Mouse (Mus musculus) heart, postnatal 14 days (tissue): ENCODE measurements around the gene Tmem63c. TPM values are rescaled to one million over a fixed set of nuclear protein-coding genes. Genes with fewer than 3 reads are reported as not detected.

Source experiments
- DNase-seq, 2 experiments: peaks; one replicate each; pipeline ENCODE4 v3.0.0; 2021 to 2022
- intact Hi-C: fragments of 180-260 bp; cut with DNase I; formaldehyde crosslinking; loops from one replicate; pipeline ENCODE4 v1.15.1; 2025
- total RNA-seq, 2 experiments: library from RNA; stranded (reverse); gene quantifications; 2 replicates each; pipeline ENCODE4 v1.2.3; 2021

Tmem63c gene
- total RNA-seq, 2 experiments from 2014 or later = 0.07 TPM; not detected in 1

DNA sequence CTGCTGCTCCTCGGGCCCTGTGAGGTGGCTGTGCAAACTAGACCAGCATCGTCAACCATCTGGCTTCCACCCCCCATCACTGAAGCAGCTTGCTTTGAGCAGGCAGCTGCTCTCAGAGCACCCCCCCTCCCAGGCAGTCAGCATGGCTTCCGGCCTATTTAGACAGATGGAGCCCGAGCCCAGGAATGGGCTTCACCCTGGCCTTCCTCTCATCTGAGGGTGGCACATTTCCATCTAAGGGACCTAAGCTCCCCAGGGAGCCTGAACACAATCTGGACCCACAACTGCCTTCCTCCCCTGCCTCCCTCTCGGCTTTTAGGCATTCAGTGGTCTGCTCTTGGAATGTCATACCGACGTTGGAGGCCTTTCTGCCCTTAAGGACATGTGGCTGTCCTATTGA is 22.1 kb downstream of the Tmem63c start:
- DNase-seq = no peak
- intact Hi-C loops = no loop called here

DNA sequence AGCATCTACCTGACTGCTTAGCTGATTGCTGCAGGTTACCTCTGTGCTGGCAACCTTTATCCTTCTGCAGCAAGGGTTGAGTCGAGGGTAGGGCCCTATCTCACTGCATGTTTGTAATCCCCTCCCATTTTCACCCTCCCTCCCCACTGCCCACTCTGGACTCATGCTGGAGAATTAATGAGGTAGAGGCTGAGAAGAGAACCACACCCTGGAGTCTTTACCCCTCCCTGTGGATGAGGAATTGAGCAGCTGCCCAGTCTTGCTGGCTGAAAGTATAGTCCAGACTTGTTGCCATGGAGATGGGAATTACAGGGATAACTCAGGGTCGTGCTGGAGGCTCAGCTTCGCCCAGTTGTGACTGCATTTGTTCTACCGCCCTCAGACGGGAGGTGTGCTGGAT is 23.6 kb downstream of the Tmem63c start:
- no peak for DNase-seq
- intact Hi-C loops = no loop called here

DNA sequence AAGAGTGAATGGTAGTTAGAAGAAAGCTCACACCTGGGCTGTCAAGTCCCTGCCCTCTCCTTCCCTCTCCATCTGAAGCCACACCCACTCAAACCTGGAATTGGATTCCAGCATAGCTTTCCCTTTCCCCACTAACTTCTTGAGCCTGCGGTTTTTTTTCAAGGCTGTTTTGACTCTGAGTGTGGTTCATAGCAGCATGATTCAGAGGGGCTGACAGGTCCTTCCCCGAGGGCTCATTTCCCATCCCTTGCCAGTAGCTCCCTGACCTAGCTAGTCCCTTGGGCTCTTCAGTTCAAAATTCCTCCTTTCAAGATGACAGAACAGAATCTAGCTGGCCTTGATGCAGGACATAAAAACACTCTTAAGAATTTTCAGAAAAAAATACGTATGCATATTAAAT is 26.4 kb downstream of the Tmem63c start:
- no peak for DNase-seq
- intact Hi-C loops = no loop called here

DNA sequence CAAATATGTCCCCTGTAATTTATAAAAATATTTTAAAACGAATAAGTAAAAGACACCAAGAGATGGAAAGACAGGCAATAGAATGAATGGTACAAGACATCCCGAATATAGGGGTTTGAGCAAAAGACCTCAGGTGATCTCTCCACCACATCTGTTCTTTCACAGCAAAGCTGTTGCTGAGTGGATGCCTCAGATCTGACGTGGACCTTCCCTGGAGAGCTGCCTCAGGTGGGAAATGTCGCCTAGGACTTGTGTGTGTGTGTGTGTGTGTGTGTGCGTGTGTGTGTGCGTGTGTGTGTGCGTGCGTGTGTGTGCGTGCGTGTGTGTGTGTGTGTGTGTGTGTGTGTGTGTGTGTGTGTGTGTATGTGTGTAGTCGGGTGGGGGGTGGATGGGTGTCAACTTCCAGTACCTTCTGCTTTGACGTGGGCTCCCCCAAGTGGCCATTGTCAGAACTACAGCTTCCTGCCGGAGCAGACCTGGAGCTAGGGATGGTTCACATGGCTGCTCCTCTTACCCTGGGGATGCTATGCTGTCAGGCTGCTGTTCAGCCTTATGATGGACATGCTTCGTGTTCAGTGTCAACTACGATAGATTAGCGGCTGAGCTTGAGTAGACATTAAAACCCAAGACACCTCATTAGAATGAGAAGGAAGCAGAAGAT is 31.7 kb downstream of the Tmem63c start:
- intact Hi-C loops = loop anchor here (1.0 to 10.0 kb wide), 4 partner anchors 50 to 284 kb away; no protein-coding TSS in a partner anchor
- DNase-seq = peak; percentile 85 to 93

DNA sequence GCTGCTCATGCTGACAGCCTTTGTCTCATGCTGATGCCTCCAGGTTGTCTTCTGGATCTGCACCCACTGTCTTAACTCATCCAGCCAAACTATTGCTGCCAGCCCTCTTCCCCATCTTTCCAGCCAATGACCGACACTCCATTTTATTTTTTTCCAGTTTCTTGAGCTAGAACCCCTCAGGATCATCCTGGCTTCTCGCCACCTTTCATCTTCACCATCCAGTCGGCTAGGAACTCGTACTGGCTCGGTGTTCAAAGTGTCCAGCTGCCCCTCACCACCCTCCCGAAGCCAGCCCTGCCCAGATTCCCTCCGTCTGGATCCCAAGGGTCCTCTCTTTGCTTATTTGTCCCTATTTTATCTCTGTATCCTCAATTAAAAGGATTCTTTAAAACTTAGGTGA is 33.7 kb downstream of the Tmem63c start:
- no peak for DNase-seq
- intact Hi-C loops = loop anchor here (5.0 to 10.0 kb wide), 2 partner anchors 73 to 130 kb away; no protein-coding TSS in a partner anchor

DNA sequence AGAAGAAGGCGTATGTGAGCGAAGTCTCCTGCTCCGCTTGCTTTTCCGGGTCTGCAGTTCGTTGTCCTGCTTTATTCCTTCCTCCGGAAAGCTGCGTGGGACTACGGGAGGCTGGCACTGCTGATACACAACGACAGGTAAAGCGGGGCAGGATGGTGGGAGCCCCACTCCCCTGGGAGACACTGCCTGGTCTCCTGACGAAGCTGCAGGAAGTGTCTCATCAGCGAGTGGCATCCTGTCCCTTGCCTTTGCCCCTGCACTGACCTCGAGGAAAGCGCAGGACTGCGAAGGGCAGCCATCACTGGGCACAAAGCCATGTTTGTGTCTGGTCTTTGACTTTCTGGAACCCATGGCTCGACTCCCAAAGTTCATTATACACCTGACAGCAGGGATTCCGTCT is 35.9 kb downstream of the Tmem63c start:
- intact Hi-C loops = loop anchor here (10.0 kb wide), 1 partner anchor 132 kb away; no protein-coding TSS in a partner anchor
- DNase-seq = no peak

DNA sequence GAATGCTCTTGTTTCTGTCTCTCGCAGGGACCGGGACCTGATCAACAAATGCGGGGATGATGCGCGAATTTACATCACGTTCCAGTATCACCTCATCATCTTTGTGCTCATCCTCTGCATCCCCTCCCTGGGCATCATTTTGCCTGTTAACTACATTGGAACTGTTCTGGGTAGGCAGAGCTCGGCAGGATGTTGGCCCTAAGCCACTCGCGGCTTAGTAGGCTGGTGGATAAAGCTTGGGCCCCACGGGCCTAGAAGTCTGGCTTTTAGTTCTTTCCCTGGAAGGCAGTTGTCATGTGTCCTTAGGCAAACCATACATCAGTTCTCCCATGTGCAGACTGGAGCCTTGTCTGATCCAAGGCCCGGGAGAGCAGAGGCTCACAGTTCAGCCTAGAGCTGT is 44.3 kb downstream of the Tmem63c start:
- no peak for DNase-seq
- intact Hi-C loops = no loop called here

DNA sequence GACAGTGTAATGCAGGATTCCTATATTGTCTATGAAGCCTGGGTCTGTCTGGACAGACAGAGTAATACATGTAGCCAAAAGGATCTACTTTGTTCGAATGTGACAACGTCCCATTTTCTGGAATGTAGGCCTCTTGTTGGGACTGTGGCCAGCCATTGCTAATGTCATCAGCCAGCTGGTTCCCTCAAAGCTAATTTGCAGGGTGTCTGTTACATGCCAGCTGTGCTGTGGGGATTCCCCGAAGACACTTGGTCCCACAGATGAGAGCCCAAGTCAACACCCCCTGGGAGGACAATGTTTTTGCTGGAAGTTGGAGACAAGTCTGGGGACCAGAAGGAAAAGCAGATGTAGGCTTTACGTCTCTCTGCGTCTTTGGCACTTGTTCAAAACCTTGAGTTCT is 45.3 kb downstream of the Tmem63c start:
- intact Hi-C loops = no loop called here
- peak in 1 of 2 experiments; percentile 20 for DNase-seq

DNA sequence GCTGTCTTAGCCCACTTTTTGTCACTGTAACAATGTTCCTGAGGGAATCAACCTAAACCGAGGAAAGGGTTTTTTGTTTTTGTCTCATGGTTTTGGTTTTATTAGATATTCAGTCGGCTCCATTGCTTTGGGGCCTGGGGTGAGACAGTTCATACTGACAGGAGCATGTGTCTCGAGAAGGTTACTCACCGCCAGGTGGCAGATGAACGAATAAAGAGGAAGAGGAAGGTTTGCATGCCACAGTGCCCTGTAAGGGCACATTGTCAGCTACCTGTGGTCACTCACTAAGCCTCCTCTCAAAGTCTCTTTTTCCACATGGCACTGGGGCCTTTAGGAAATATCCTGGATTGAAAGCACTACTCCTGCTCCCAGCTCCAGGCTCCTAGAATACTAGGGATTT is 49.4 kb downstream of the Tmem63c start:
- intact Hi-C loops = no loop called here
- no peak for DNase-seq

DNA sequence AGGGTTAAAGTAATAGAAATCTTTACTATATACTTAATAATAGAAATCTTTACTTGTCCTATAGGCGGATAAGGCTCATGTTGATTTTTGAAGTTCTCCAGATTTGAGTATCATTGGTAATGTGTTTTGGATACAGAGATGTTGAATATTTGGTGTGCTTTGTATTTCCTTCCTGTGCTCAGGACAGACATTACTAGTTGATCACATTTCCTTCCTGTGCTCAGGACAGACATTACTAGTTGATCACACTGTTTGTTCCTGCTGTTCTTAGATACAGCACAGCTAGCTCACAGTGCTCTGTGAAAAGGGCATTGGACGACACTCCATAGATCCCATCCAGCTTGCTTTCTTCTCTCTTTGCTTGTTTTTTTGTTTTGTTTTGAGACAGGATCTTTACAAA is 55.5 kb downstream of the Tmem63c start:
- no peak for DNase-seq
- intact Hi-C loops = no loop called here

DNA sequence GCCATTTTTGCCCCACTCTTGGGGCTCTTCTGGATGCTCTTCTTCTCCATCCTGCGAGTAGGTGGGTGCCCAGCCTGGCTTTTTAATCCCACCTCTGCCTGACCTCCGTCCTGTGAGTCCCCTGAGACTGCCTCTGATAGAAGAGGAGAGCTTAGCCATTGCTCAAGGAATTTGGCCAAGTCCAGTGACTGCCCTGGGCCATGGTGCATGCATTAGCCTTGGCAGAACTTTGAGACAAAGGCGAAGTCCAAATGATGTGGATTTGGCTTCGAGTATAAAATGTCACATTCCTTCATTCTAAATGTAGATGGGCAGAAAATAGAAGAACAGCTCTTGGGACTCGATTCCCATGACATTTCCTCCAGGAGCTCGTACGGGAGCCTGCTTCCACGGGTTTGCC is 61.7 kb downstream of the Tmem63c start:
- intact Hi-C loops = no loop called here
- DNase-seq = no peak

DNA sequence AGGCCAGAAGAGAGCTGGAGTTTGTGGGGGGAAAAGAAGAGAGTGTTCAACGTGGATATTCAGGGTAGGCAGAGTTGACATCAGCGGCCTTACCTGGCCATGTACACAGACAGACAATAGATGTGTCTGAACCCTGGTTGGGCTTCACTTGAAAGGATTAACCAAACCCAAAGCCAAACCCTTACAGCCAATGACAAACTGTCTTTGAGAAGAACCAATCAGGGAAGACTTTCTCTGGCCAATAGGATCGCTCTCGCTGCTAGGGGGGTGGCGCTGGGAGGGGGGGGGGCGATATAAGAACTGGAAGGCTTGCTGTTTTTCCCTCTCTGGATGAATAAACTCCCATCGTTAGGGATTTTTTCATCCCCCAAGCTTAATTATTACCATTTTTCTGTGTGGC is 66.1 kb downstream of the Tmem63c start:
- intact Hi-C loops = no loop called here
- DNase-seq = no peak

DNA sequence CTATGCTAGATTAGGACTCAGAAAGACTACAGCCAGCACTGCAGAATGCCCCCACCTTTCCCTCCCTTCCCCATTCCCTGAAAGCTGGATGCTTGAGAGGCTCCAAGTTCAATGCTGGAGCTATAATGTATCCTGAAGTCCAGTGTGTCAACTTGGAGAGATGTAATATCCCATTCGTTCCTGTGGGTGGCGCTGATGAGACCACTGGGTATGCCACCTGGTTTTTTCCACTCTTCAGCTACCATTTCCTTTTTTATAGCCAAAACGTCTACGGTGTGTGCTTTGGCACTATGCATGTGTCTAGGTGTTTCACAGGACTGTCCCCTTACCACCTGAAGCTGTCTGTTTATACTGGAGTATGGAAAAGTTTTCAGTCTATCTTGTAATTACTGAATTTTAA is 67.2 kb downstream of the Tmem63c start:
- intact Hi-C loops = no loop called here
- no peak for DNase-seq

DNA sequence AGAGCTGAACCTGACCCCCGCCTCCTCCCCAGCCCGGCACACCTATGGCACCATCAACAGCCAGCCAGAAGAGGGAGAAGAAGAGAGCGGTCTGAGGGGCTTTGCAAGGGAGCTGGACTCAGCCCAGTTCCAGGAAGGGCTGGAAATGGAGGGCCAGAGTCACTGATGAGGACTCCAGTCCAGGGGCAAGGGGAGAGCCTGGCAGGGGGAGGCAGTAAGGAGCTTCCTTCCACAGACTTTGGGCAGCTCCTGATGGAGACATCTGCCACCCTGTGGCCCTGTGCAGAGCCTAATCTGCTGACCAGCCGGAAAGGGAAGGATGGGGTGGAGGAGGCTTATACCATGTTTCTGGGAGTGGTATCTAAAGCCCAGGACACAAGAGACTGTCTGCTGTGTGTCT is 68.1 kb downstream of the Tmem63c start:
- intact Hi-C loops = no loop called here
- no peak for DNase-seq

DNA sequence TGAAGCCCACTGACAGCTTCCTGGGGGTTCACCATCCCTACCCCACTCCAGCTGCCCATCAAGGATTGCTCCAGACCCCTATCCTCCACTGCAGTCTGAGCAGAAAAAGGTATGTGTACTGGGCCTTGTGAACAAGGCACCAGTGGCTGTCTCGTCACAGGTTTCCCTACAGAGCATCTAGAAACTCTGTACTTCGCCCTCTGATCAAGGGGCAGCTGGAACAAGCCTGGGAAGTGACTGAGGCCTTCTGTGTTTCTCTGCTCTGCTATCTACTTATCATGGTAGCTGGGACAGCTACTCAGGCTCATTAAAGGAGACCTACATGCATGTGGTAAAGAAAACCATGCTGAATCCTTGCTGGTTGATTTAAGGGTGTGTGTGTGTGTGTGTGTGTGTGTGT is 68.6 kb downstream of the Tmem63c start:
- no peak for DNase-seq
- intact Hi-C loops = no loop called here

DNA sequence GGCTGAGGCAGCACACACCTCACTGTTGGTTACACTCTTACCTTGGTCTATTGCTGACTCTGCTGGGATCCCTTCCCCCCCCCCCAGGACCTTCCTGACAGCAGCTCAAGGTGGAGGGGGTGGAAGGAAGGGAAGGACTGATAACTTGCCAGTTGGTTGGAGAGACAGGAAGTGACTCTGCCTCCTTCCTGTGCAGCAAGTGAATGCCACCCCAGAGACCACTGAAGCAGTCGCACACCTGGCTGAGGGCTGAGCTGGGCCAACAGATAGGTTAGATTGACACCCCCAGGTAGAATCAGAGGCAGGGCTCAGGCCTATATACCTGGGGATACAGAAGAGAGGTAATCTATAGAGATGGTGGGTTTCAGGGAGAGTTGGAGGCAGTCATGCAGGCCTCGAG is 70.8 kb downstream of the Tmem63c start:
- intact Hi-C loops = no loop called here
- DNase-seq = no peak

DNA sequence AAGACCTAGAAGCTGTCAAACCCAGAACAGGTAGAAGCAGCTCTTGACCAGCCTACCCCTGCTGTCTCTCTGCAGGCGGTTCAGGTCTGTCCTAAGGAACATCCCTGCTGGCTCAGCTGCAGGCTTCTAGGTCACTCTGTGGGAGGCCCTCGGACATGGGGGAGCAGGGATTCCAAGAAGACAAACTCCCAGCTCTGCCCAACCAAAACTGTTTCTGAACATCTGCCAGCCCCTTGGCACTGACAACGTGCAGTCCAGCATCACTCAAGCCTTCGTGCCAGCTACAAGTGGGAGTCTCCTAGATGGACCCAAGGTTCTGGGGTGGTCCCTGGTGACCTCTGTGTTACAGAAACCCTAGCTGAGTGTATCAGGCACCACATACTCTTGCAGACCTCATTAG is 72.1 kb downstream of the Tmem63c start:
- peak in 1 of 2 experiments; percentile 9 for DNase-seq
- intact Hi-C loops = no loop called here

DNA sequence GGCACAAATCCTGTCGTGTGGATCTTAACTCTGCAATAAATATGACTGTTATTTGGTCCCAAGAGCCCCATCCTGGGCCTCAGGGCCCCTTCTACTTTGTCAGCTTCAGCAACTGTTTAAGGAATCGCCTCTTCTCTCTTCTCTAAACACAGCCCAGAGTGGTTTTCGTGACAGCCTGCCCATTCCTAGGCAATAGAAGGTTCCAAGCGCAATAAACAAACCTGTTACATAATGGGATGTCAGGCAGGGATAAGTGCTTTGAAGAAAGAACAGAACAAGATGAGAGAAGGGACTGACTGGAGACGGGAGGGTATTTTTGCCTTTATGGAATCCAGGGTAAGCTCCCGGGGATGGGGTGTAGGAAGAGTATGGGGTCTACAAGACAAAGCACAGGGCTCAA is 72.5 kb downstream of the Tmem63c start:
- no peak for DNase-seq
- intact Hi-C loops = no loop called here

DNA sequence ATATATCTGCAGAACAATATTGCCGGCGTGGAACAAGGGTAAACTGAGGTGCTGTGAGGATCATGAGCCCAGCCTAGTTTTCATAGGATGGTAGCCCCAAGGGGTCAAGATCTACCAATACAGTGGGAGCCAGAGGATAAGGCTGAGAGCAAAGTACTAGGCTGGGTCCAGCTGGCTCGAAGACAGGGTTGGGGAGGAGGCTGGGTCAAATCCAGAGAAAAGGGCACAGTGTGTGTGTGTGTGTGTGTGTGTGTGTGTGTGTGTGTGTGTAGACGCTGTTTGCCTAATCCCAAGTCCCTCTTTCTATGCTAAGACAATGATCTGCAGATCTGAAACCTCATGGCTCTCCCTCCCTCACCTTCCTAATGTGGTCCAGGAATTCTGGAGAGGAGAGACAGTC is 79.2 kb downstream of the Tmem63c start:
- intact Hi-C loops = no loop called here
- no peak for DNase-seq

DNA sequence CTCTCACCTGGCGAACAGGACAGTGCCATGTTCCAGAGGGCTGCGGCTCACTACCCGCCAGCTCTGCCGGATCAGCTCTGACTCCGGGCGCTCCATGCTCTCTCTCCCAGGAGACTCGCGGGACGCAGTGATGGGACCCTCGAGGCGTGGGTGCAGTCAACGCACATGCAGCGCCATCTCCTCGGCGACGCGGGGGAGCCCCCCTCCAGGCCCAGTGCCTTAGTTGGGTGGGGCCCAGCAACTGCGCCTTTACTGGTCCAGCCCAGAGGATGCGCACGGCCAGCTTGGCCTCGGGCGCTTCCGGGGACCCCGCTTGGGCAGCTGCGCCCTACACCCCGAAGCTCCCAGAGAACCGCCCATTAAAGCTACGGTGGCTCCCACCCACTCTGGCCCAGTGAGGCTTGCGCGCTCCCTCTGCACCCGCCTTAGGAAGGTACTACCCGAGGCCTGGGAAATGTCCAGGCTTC is 81.1 kb downstream of the Tmem63c start, which contains the start of gene Ngb:
TSS of gene Ngb (minus strand) at position 375 of the 467 bp plus-strand sequence.
- no peak for DNase-seq
- intact Hi-C loops = no loop called here

DNA sequence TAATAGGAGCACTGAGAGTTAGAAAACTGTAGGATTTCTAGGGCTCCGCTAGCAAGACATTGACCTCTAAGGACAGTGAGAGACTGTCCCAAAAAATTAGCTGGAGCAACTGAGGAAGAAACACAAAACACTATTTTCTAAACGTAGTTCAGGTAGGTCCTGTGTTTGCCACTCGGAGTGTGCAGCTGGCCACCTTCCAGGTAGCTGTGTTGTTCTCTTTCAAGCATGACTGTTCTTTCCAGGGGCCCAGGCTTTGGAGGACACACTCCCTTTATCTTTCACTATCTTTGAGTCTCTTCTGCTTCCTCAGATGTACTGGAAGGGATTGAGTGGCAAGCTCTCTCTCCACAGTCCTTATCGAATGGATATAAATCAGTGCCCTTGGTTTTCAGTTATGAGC is 82.3 kb downstream of the Tmem63c start:
- intact Hi-C loops = no loop called here

DNA sequence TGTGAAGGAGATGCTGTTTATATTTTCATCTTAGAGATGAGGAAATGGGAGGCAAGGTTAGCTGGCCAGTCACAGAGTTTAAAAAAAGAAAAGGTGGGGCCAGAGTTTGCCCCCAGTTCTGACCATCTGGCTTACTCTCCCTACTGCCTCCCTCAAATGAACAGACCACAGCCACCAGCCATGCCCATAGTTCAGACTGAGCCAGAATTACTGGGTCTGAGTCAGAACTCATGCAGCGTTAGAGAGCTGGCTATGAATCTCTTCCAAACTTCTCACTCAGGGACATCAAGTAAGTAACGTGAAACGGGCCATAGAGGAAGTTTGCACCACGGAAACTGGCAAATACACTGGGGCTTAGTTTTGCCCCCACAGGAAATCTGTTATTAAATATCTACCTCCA is 83.7 kb downstream of the Tmem63c start:
- no peak for DNase-seq
- intact Hi-C loops = no loop called here

More for the DNA sequence above, 82.3 kb downstream of the Tmem63c start:
- DNase-seq = no peak
